Mouse (Mus musculus) gastrocnemius, adult 2 months (tissue): Measurements from ENCODE around the gene Fitm1. TPM values are rescaled to one million over a fixed set of nuclear protein-coding genes. Genes with fewer than 3 reads are reported as not detected.

Experiments
- DNase-seq: peaks from one replicate; pipeline ENCODE4 v3.0.0; 2022
- H3K27ac ChIP-seq: fragments of 200-600 bp; 2 replicates; pipeline ENCODE4 v1.8.1; 2022; ENCODE audit warnings: mild to moderate bottlenecking
- H3K4me3 ChIP-seq: fragments of 200-600 bp; 2 replicates; pipeline ENCODE4 v1.8.1; 2022; ENCODE audit warnings: mild to moderate bottlenecking, moderate library complexity
- CTCF ChIP-seq: fragments of 200-600 bp; IDR thresholded peaks from 2 replicates; pipeline ENCODE4 v1.8.1; 2022; ENCODE audit warnings: antibody characterized with exemption, mild to moderate bottlenecking, moderate library complexity
- intact Hi-C: fragments of 180-260 bp; cut with DNase I; formaldehyde crosslinking; loops from one replicate; pipeline ENCODE4 v1.15.1; 2025
- total RNA-seq, 2 experiments: library from RNA; stranded (reverse); gene quantifications; 2 replicates each; pipeline ENCODE4 v1.2.3; 2021

Fitm1 gene
- total RNA-seq, 2 experiments from 2014 or later: 282 to 334 TPM

GRCm38 (mm10) chr14:55555788-55556187 lies 19.6 kb upstream of the Fitm1 start:
- DNase-seq: no peak
- no peak for TF ChIP-seq CTCF
- intact Hi-C loops: loop anchor here (2.0 to 5.0 kb wide), 2 partner anchors 47 to 59 kb away; partner anchors contain the start of gene Irf9

GRCm38 (mm10) chr14:55557003-55557402 lies 18.4 kb upstream of the Fitm1 start:
- DNase-seq: peak; percentile 85
- TF ChIP-seq CTCF: peak; percentile 85
- peak overlapping the region; percentile 96 for H3K27ac ChIP-seq
- intact Hi-C loops: loop anchor here (2.0 to 5.0 kb wide), 2 partner anchors 45 to 60 kb away; partner anchors contain the start of gene Irf9
- no peak overlapping the region for H3K4me3 ChIP-seq

More at GRCm38 (mm10) chr14:55555788-55556187, 19.6 kb upstream of the Fitm1 start:
- Histone ChIP-seq H3K4me3 (no peak overlapping the region), H3K27ac (no peak overlapping the region)

GRCm38 (mm10) chr14:55557587-55557986 lies 17.8 kb upstream of the Fitm1 start:
- Histone ChIP-seq H3K27ac (peak overlapping the region; percentile 96), H3K4me3 (no peak overlapping the region)
- TF ChIP-seq CTCF: no peak
- intact Hi-C loops: loop anchor here (2.0 to 5.0 kb wide), 2 partner anchors 45 to 61 kb away; partner anchors contain the start of gene Irf9
- no peak for DNase-seq

GRCm38 (mm10) chr14:55558740-55559448 lies 16.5 kb upstream of the Fitm1 start:
- DNase-seq: no peak
- intact Hi-C loops: loop anchor here (5.0 kb wide), 1 partner anchor 43 kb away; the partner anchor contains the start of gene Irf9
- TF ChIP-seq CTCF: no peak; the same call in 1 of the 2 replicates
- H3K4me3 ChIP-seq: peak overlapping the region; percentile 74
- H3K27ac ChIP-seq: peak overlapping the region; percentile 96

- intact Hi-C loops: loop anchor here (2.0 to 5.0 kb wide), 2 partner anchors 15 to 43 kb away; partner anchors contain the start of genes Fitm1 and Irf9
- Histone ChIP-seq H3K4me3 (peak within 1 kb of the TSS; percentile 74), H3K27ac (peak within 1 kb of the TSS; percentile 96)
- TF ChIP-seq CTCF: peak; percentile 34; the same call in 1 of the 2 replicates
- DNase-seq: peak; percentile 96
These were observed 15.6 kb upstream of the Fitm1 start, which contains the start of gene Dcaf11 for GRCm38 (mm10) chr14:55559799-55560201. TSS of gene Dcaf11 (plus strand) at chr14:55560006.

GRCm38 (mm10) chr14:55560202-55561073 lies 15.0 kb upstream of the Fitm1 start, which contains the start of gene A730061H03Rik:
TSS of gene A730061H03Rik (minus strand) at chr14:55560406.
- no peak for TF ChIP-seq CTCF
- intact Hi-C loops: loop anchor here (2.0 kb wide), 1 partner anchor 14 kb away; the partner anchor contains the start of gene Fitm1
- Histone ChIP-seq H3K4me3 (peak within 1 kb of the TSS; percentile 74), H3K27ac (peak within 1 kb of the TSS; percentile 96)
- DNase-seq: peak; percentile 98

GRCm38 (mm10) chr14:55561860-55562259 lies 13.6 kb upstream of the Fitm1 start:
- intact Hi-C loops: loop anchor here (2.0 kb wide), 1 partner anchor 13 kb away; the partner anchor contains the start of gene Fitm1
- DNase-seq: no peak
- TF ChIP-seq CTCF: no peak
- Histone ChIP-seq H3K27ac (peak overlapping the region; percentile 96; the same call in 1 of the 2 replicates), H3K4me3 (peak overlapping the region; percentile 74)

GRCm38 (mm10) chr14:55563249-55563648 lies 12.2 kb upstream of the Fitm1 start:
- no peak for DNase-seq
- intact Hi-C loops: no loop called here
- H3K27ac ChIP-seq: no peak overlapping the region
- TF ChIP-seq CTCF: no peak
- no peak overlapping the region for H3K4me3 ChIP-seq

- no peak overlapping the region for H3K4me3 ChIP-seq
- intact Hi-C loops: no loop called here
- TF ChIP-seq CTCF: peak; percentile 35; the same call in 1 of the 2 replicates
- H3K27ac ChIP-seq: no peak overlapping the region
- DNase-seq: no peak
These were observed 9.7 kb upstream of the Fitm1 start for GRCm38 (mm10) chr14:55565748-55566147.

GRCm38 (mm10) chr14:55567496-55567895 lies 7.9 kb upstream of the Fitm1 start:
- no peak for DNase-seq
- Histone ChIP-seq H3K4me3 (no peak overlapping the region), H3K27ac (no peak overlapping the region)
- intact Hi-C loops: no loop called here
- TF ChIP-seq CTCF: no peak

- no peak overlapping the region for H3K27ac ChIP-seq
- no peak for TF ChIP-seq CTCF
- no peak overlapping the region for H3K4me3 ChIP-seq
- intact Hi-C loops: no loop called here
- DNase-seq: no peak
These were observed 4.8 kb upstream of the Fitm1 start for GRCm38 (mm10) chr14:55570588-55570987.

- peak overlapping the region; percentile 35 for H3K27ac ChIP-seq
- intact Hi-C loops: no loop called here
- H3K4me3 ChIP-seq: no peak overlapping the region
- no peak for DNase-seq
- TF ChIP-seq CTCF: no peak
These were observed 3.7 kb upstream of the Fitm1 start for GRCm38 (mm10) chr14:55571760-55572159.
